Mouse (Mus musculus) ES-E14 (cell line): Measurements from ENCODE around the gene Col24a1.

Experiments
- CHD2 ChIP-seq: IDR thresholded peaks from 2 replicates; pipeline ENCODE4 v1.6.1; 2014; ENCODE audit warnings: mild to moderate bottlenecking, low read depth, low read length, inconsistent platforms
- ZNF384 ChIP-seq: IDR thresholded peaks from 2 replicates; pipeline ENCODE4 v1.6.1; 2012; ENCODE audit warnings: low read depth, low read length, inconsistent platforms

DNA sequence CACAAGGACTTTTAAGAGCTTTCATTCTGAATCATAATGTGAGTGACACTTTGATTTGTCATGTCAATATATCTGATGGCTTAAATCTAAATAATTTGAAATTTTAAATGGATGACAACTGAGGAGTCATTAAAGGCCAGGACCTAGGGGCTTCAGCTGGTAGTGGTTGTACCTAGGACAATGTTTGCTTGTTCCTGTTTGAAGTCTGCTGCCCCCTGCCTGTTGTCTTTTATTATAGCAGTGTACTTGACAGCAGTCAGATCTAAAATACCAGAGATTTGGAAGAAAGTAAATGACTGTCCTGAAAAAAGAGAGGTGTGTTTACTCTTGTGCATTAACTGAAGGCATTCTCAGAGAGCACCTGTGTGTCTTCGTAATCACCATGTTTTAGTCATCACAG is 150.0 kb downstream of the Col24a1 start:
- TF ChIP-seq CHD2 (no peak), ZNF384 (no peak)
